Mouse (Mus musculus) layer of hippocampus, adult 11-12 months (tissue): ENCODE measurements around the gene Nub1.

Source experiments
- DNase-seq: peaks from one replicate; pipeline ENCODE4 v3.0.0; 2022; ENCODE audit warnings: low spot score

Gene Nub1

DNA sequence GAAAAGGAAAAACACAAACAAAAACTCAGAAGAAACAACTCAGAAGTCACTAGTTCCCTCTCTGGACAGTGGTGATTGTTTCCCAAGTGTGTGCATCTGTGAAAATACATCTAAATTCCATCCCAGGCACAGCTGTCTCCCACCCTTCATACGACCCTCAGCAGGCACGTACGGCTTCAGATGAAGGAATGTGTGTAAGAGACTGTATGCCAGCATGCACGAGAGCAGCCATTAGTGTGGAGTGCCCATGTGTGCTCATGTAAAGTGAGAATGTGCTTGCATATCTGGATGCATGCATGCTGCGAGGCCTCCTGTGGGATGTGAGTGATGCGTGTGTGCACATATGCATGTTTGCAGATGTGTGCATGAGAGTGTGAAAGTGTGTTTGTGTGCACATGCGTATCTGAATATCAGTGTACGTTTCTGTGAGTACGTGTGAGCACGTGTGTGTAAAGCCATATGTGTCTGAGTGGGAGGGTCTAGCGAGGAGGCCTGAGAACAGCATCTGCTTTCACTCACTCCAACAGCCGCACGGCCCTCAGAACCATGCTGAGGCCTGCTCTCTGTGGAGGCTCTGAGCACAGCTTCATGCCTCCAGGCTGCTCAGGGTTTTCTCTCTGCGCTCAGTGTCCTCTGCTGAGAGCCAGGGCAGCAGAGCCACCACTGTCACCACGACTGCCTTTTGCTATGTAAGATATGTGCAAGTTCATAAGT, 56.0 kb downstream of the Nub1 start:
- no peak for DNase-seq

DNA sequence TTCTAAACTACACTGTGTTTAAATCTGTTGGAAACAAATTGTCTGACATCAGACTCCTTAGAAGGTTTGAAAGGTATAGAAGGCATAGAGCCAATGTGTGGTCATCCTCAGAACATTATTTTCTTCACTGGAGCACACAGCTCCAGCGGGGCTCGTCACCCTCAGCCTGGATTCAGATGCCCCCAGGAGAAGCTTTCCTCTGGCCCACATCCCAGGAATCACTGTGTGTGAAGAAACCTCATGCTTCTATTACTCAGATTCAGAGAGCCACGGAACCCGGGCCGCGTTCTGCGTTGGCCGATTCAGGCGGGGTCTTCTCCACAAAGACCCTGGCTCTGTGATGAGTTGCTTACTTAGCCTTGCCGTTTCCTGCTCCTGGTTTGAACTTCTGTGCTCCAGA, 58.6 kb downstream of the Nub1 start:
- DNase-seq: no peak

- no peak for DNase-seq
Measured at GRCm38 (mm10) chr5:24747533-24747932, 62.2 kb downstream of the Nub1 start.

- no peak for DNase-seq
Measured at GRCm38 (mm10) chr5:24749731-24750130, 64.4 kb downstream of the Nub1 start.

DNA sequence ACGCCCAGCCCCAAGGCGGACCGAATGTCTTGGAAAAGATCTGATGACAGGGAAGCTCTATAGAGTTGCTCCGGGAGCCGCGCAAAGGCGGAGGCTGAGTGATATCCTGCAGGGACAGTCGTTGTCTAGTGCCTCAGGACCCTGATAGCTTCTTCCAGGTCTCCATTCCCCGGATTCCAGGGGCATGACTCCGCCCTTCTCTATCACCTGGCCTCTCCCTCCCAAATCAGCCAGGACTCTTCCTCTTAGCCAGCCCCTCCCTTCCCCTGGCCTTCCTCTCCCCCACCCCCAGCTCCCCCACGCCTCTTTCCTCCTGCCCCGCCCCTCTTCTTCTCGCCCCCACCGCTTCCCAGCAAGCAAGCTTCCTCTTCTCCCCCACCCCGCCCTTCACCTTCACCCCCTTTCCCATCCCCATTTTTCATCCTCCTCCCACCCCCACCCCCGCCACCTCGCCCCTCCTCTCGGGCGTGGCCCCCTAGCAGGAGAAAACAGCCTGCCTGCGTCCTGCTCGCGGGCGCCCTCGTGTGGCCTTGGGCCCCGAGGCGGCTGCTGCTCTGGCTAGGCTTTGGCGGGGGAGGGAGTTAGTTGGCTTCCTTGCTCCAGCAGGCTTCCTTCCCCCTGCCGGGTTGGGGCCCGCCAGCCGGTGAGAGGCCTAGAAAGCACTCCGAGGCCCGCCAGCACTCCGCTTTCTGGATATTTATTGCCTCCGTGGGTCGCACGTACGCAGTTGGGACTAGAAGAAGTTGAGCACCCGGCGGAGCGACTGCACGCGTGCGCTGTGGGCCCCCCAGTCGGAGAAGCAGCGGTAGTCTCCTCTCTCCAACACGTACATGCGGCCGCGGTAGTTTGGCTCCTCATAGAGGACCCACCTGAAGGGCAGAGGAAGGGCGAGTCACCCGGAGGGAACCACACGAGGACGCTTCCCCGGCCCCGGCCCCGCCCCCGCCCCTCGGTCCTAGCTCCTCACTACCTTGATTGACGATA, 65.3 kb downstream of the Nub1 start:
- peak; percentile 87 for DNase-seq

DNA sequence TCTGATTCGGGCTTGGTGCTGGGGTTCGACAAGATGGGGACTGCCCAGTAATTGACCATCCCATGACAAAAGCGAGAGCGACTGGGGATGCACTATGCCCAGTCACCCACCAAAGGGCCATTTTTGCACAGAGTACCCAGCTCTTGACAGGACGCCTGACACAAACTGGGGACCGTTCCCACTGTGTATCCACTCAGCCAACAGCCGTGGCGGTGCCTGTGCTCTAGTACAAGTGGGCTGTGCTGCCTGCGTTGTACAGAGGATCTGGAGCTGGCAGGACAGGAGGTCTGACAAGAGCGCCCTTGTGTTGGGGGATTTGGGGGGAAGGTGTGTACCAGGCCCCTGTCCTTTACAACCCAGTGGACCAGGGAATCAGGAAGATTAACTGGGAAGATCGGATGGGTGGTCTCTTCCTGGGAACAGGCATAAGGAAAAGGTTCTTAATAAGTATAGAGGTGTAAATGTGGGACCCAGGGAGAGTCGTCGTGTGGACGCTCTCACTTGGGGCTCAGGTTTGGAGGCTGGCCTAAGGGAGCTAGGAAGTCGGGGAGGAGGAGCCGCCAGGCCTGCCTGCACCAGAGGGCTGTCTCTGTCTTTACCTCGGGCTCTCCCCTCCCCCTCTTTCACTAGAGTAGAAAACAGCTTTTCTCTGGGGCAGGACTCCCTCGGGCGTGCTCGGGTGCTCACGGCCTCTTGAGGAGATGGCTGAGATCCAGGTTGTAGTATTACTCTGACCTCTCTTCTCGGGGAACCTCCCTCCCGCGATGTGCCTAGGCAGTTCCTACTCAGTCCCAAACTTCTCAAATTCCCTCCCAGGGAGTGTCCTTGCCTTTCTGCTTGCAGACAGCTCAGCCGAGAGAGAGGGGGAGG, 66.2 kb downstream of the Nub1 start:
- peak; percentile 46 for DNase-seq

DNA sequence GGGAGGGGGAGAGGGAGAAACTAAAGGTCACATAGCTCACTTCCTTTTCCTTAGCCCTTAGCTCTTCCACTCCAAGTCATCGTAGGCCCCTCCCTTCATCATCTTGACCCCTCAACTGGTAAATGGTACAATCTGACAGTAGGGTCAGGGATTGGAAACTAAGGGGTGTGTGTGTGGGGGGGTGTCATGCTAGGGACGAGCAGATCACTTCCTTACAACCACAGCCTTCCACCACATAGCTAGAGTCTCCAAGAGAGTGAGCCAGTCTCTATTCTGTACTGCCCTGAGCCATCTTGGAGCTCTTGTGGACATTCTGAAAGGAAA, 66.8 kb downstream of the Nub1 start:
- no peak for DNase-seq

DNA sequence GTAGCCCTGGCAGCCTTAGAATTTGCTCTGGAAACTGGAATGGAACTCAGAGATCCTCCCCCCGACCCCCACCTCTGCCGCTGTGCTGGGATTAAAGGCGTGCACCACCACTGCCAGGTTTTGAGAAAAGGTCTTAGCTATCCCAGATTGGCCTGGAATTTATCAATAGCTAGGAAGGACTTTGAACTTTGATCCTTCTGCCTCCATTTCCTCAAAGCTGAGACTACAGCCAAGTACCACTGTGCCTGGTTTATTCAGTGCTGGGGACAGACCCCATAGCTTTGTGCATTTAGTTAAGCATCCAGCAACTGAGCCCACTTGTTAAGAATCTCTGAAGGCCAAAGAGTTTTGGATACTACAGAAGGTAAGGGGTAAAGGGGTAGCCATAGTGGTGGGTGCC, 71.6 kb downstream of the Nub1 start:
- no peak for DNase-seq

DNA sequence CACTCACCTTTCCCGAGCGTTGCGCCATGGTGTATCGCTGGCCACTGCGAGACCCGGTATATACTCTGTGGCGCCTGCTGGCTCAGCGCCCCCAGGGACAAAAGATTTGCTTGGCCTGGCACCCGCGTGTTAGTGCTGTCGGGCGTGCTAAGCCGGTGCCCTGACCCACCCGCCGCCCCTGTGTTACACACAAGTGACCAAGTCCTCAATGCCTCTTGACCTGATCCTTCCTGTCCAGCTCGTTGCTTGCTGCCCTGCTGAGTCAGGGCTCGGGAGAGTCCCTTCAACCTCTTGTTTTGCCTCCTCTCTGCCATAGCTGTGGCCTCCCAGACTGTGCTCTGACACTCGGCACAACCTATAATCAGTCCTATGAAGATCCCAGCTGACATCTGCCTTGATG, 72.5 kb downstream of the Nub1 start, which contains the start of gene Crygn:
Gene Crygn (minus strand): TSS at position 193 of the 400 bp plus-strand sequence.
- DNase-seq: no peak
